Mouse (Mus musculus) lung, postnatal 0 days (tissue): ENCODE results near the gene Sf3b3. TPM values are rescaled to one million over a fixed set of nuclear protein-coding genes. Genes with fewer than 3 reads are reported as not detected.

ENCODE experiments used
- ATAC-seq: fragments of 200-750 bp; cut with Nextera tagmentation; 2 replicates; pipeline ENCODE4 v1.8.0; 2017; ENCODE audit warnings: moderate library complexity
- DNase-seq: peaks from one replicate; pipeline ENCODE4 v3.0.0-alpha.2; 2016; ENCODE audit warnings: low spot score
- H3K27ac ChIP-seq: fragments of 300-500 bp; sonication (generic); 2 replicates; pipeline ENCODE4 v1.5.1; 2014; ENCODE audit warnings: antibody characterized with exemption, mild to moderate bottlenecking, low read length, mixed read lengths
- H3K27me3 ChIP-seq: fragments of 300-500 bp; sonication (generic); replicated peaks from 2 replicates; pipeline ENCODE4 v1.6.1; 2014; ENCODE audit warnings: low read length, mixed read lengths; ENCODE audit not compliant: insufficient read depth
- H3K36me3 ChIP-seq: fragments of 300-500 bp; sonication (generic); 2 replicates; pipeline ENCODE4 v1.6.1; 2014; ENCODE audit warnings: low read length, mixed read lengths; ENCODE audit not compliant: insufficient read depth
- H3K4me1 ChIP-seq: fragments of 300-500 bp; sonication (generic); 2 replicates; pipeline ENCODE4 v1.6.1; 2014; ENCODE audit warnings: antibody characterized with exemption, low read depth, low read length, mixed read lengths; ENCODE audit not compliant: insufficient read depth
- H3K4me2 ChIP-seq: fragments of 300-500 bp; sonication (generic); replicated peaks from 2 replicates; pipeline ENCODE4 v1.6.1; 2014; ENCODE audit warnings: low read depth, mild to moderate bottlenecking, low read length, moderate library complexity, mixed read lengths
- H3K4me3 ChIP-seq: fragments of 300-500 bp; sonication (generic); 2 replicates; pipeline ENCODE4 v1.5.1; 2014; ENCODE audit warnings: low read depth, low read length
- H3K9ac ChIP-seq: fragments of 300-500 bp; sonication (generic); replicated peaks from 2 replicates; pipeline ENCODE4 v1.6.1; 2014; ENCODE audit warnings: low read depth, mild to moderate bottlenecking
- H3K9me3 ChIP-seq: fragments of 300-500 bp; sonication (generic); 2 replicates; pipeline ENCODE4 v1.6.1; 2016; ENCODE audit warnings: low read length, mixed read lengths
- CTCF ChIP-seq: IDR thresholded peaks from 2 replicates; pipeline ENCODE4 v1.5.1; 2016; ENCODE audit warnings: antibody characterized with exemption, mild to moderate bottlenecking
- EP300 ChIP-seq: IDR thresholded peaks from 2 replicates; pipeline ENCODE4 v1.6.1; 2016; ENCODE audit warnings: antibody characterized with exemption, mild to moderate bottlenecking, control low read depth
- WGBS: fragments of 180-500 bp; shearing (Covaris S2); extraction: QIAGEN DNeasy Blood & Tissue Kit; methylation state at CpG from one replicate; pipeline ENCODE4 v1.1.7; 2014; 5-methylcytosine and 5-hydroxymethylcytosine counted together
- polyA plus RNA-seq: library from polyadenylated mRNA; unstranded; fragments of >200 nt; fragmentation: Nextera tagmentation; extraction: Ambion mirVana; gene quantifications from 2 replicates; pipeline ENCODE4 v1.2.1, GENCODE M21; 2015

The Sf3b3 gene
- polyA plus RNA-seq, 1 experiment from 2014 or later, result 41.1 TPM

GRCm38 (mm10) chr8:110816990-110817389, 29.6 kb downstream of the Sf3b3 start:
- H3K27ac ChIP-seq, result no peak overlapping the region
- WGBS, result 91% methylated on average over 1 of the region's 1 CpGs
- H3K36me3 ChIP-seq, result peaks cover 79% of the 10 kb centered on the region
- no peaks in the 10 kb centered on the region for H3K9me3 ChIP-seq
- H3K9ac ChIP-seq, result no peak overlapping the region
- H3K4me1 ChIP-seq, result no peaks in the 10 kb centered on the region
- no peak overlapping the region for H3K4me3 ChIP-seq
- no peaks in the 10 kb centered on the region for H3K27me3 ChIP-seq
- no peak for DNase-seq
- no peak overlapping the region for H3K4me2 ChIP-seq
- ATAC-seq, result no peak
- TF ChIP-seq CTCF, result no peak
- no peak for TF ChIP-seq EP300

- ATAC-seq (no peak), DNase-seq (no peak)
- Histone ChIP-seq H3K36me3 (peaks cover 83% of the 10 kb centered on the region), H3K4me3 (no peak overlapping the region), H3K4me2 (no peak overlapping the region), H3K27me3 (no peaks in the 10 kb centered on the region), H3K9me3 (no peaks in the 10 kb centered on the region), H3K4me1 (no peaks in the 10 kb centered on the region), H3K27ac (no peak overlapping the region), H3K9ac (no peak overlapping the region)
- 66% methylated on average over 3 of the region's 3 CpGs for WGBS
- TF ChIP-seq EP300 (no peak), CTCF (no peak)
These were observed 31.3 kb downstream of the Sf3b3 start for GRCm38 (mm10) chr8:110815308-110815707.

GRCm38 (mm10) chr8:110813081-110813812, 33.3 kb downstream of the Sf3b3 start:
- Histone ChIP-seq H3K4me3 (no peak overlapping the region), H3K27ac (no peak overlapping the region), H3K27me3 (no peaks in the 10 kb centered on the region), H3K36me3 (peaks cover 65% of the 10 kb centered on the region), H3K9me3 (no peaks in the 10 kb centered on the region), H3K9ac (no peak overlapping the region), H3K4me2 (no peak overlapping the region), H3K4me1 (0 out of 2 replicates have a peak, but pooled peaks cover 5% of the 10 kb centered on the region)
- DNase-seq, result no peak
- no peak for ATAC-seq
- WGBS, result 88% methylated on average over 7 of the region's 7 CpGs
- no peak for TF ChIP-seq EP300
- TF ChIP-seq CTCF, result no peak

GRCm38 (mm10) chr8:110812349-110813080, 34.1 kb downstream of the Sf3b3 start:
- 94% methylated on average over 7 of the region's 7 CpGs for whole genome bisulfite sequencing
- Histone ChIP-seq H3K36me3 (peaks cover 57% of the 10 kb centered on the region), H3K9me3 (no peaks in the 10 kb centered on the region), H3K9ac (no peak overlapping the region), H3K4me2 (no peak overlapping the region), H3K4me3 (no peak overlapping the region), H3K27me3 (no peaks in the 10 kb centered on the region), H3K4me1 (0 out of 2 replicates have a peak, but pooled peaks cover 8% of the 10 kb centered on the region), H3K27ac (no peak overlapping the region)
- TF ChIP-seq CTCF (no peak), EP300 (no peak)
- ATAC-seq, result no peak
- no peak for DNase-seq

GRCm38 (mm10) chr8:110811793-110812192, 34.8 kb downstream of the Sf3b3 start:
- WGBS, result 90% methylated on average over 7 of the region's 7 CpGs
- no peak overlapping the region for H3K9ac ChIP-seq
- H3K4me3 ChIP-seq, result no peak overlapping the region
- no peak overlapping the region for H3K27ac ChIP-seq
- 0 out of 2 replicates have a peak, but pooled peaks cover 10% of the 10 kb centered on the region for H3K4me1 ChIP-seq
- H3K36me3 ChIP-seq, result peaks cover 50% of the 10 kb centered on the region
- H3K9me3 ChIP-seq, result no peaks in the 10 kb centered on the region
- H3K4me2 ChIP-seq, result no peak overlapping the region
- ATAC-seq (no peak), DNase-seq (no peak)
- TF ChIP-seq CTCF (no peak), EP300 (no peak)
- H3K27me3 ChIP-seq, result no peaks in the 10 kb centered on the region

GRCm38 (mm10) chr8:110811116-110811515, 35.5 kb downstream of the Sf3b3 start:
- 0 out of 2 replicates have a peak, but pooled peaks cover 10% of the 10 kb centered on the region for H3K4me1 ChIP-seq
- TF ChIP-seq CTCF (no peak), EP300 (no peak)
- peaks cover 47% of the 10 kb centered on the region for H3K36me3 ChIP-seq
- H3K9me3 ChIP-seq, result no peaks in the 10 kb centered on the region
- H3K4me3 ChIP-seq, result no peak overlapping the region
- H3K27me3 ChIP-seq, result no peaks in the 10 kb centered on the region
- 93% methylated on average over 3 of the region's 3 CpGs for whole genome bisulfite sequencing
- no peak overlapping the region for H3K4me2 ChIP-seq
- no peak overlapping the region for H3K9ac ChIP-seq
- ATAC-seq, result no peak
- no peak overlapping the region for H3K27ac ChIP-seq
- no peak for DNase-seq
